In the genomic region with DNA sequence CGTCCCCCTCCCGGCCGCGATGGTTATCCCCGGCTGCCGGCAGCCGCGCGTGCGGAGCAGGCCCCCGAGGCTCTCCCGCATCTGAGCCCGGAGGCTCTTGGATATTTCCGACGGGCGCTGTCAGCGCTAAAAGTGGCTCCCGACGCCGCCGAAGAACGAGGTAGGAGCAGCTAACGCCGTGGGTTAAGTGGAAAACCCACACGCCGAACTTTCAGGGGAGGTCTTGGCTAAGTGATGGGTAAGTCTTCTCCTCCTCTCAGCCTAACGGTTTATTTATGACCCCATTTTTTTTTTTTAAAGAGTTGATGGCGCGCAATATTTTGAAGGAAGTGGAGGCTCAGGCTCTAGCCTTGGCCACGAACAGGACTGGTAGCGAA, we compare ENCODE assay signal across 8 mouse cellular contexts. TPM values are rescaled to one million over a fixed set of nuclear protein-coding genes. Genes with fewer than 3 reads are reported as not detected.
DNase-seq lines count a peak whose midpoint lies in the region; ATAC-seq and TF ChIP-seq lines count a peak whose summit lies in the region.

No protein-coding gene starts in this region.

- H3K27me3 ChIP-seq in lung, embryonic 14.5 days (ENCODE audit: insufficient read depth, low read length) = no peaks in the 10 kb centered on the region
- no peaks in the 10 kb centered on the region for H3K27me3 ChIP-seq in embryonic facial prominence, embryonic 14.5 days (replicated peaks; ENCODE audit: control insufficient read depth, insufficient read depth, low read length)
- no peaks in the 10 kb centered on the region for H3K27me3 ChIP-seq in intestine, embryonic 16.5 days (replicated peaks; ENCODE audit: control insufficient read depth, insufficient read depth, low read length)
- no peaks in the 10 kb centered on the region for H3K27me3 ChIP-seq in neural tube, embryonic 14.5 days (ENCODE audit: control insufficient read depth, insufficient read depth, low read length)

- ATAC-seq in lung, embryonic 14.5 days (ENCODE audit: insufficient read depth) = no peak; the same call in 1 of the 2 replicates
- no peak for ATAC-seq in embryonic facial prominence, embryonic 14.5 days (ENCODE audit: low read depth)
- ATAC-seq in intestine, embryonic 16.5 days = no peak; the same call in 1 of the 2 replicates
- ATAC-seq in neural tube, embryonic 14.5 days (ENCODE audit: low read depth) = no peak

- peak overlapping the region; percentile 24; the same call in 1 of the 2 replicates for H3K27ac ChIP-seq in lung, embryonic 14.5 days (ENCODE audit: low read depth)
- H3K27ac ChIP-seq in embryonic facial prominence, embryonic 14.5 days (replicated peaks; ENCODE audit: low read depth, low read length) = peak overlapping the region; percentile 53; the same call in 1 of the 2 replicates
- H3K27ac ChIP-seq in intestine, embryonic 16.5 days (ENCODE audit: low read length) = peak overlapping the region; percentile 51; the same call in 1 of the 2 replicates
- 0 out of 2 replicates have a peak overlapping the region, but pooled peaks have one; percentile 0 for H3K27ac ChIP-seq in neural tube, embryonic 14.5 days (ENCODE audit: low read depth, low read length)

- WGBS in lung, embryonic 14.5 days = 0% methylated on average over 31 of the region's 31 CpGs
- under 1% methylated on average over 31 of the region's 31 CpGs for WGBS in embryonic facial prominence, embryonic 14.5 days
- WGBS in intestine, embryonic 16.5 days = under 1% methylated on average over 31 of the region's 31 CpGs
- under 1% methylated on average over 31 of the region's 31 CpGs for WGBS in neural tube, embryonic 14.5 days

- peak overlapping the region; percentile 98 for H3K4me2 ChIP-seq in lung, embryonic 14.5 days
- H3K4me2 ChIP-seq in embryonic facial prominence, embryonic 14.5 days (ENCODE audit: low read depth, low read length) = peak overlapping the region; percentile 91
- peak overlapping the region; percentile 98 for H3K4me2 ChIP-seq in intestine, embryonic 16.5 days (ENCODE audit: low read depth, low read length)
- peak overlapping the region; percentile 96 for H3K4me2 ChIP-seq in neural tube, embryonic 14.5 days (ENCODE audit: low read depth, low read length)

- no peak for TF ChIP-seq CTCF in lung, embryonic 14.5 days (IDR thresholded peaks at IDR 0.05; ENCODE audit: low read depth)

- peaks cover 52% of the 10 kb centered on the region for H3K36me3 ChIP-seq in lung, embryonic 14.5 days (ENCODE audit: insufficient read depth)
- H3K36me3 ChIP-seq in embryonic facial prominence, embryonic 14.5 days (ENCODE audit: control insufficient read depth, insufficient read depth, low read length) = peaks cover 39% of the 10 kb centered on the region
- H3K36me3 ChIP-seq in intestine, embryonic 16.5 days (ENCODE audit: control insufficient read depth, insufficient read depth, low read length) = peaks cover 10% of the 10 kb centered on the region; the same call in 1 of the 2 replicates
- no peaks in the 10 kb centered on the region for H3K36me3 ChIP-seq in neural tube, embryonic 14.5 days (ENCODE audit: control insufficient read depth, insufficient read depth, low read length)

- no peaks in the 10 kb centered on the region for H3K9me3 ChIP-seq in lung, embryonic 14.5 days (ENCODE audit: low read depth, low read length)
- H3K9me3 ChIP-seq in embryonic facial prominence, embryonic 14.5 days (ENCODE audit: control insufficient read depth, low read length) = no peaks in the 10 kb centered on the region
- no peaks in the 10 kb centered on the region for H3K9me3 ChIP-seq in intestine, embryonic 16.5 days (ENCODE audit: control insufficient read depth, low read length)
- no peaks in the 10 kb centered on the region for H3K9me3 ChIP-seq in neural tube, embryonic 14.5 days (ENCODE audit: control insufficient read depth, low read length)

- H3K9ac ChIP-seq in lung, embryonic 14.5 days = peak overlapping the region; percentile 82
- H3K9ac ChIP-seq in embryonic facial prominence, embryonic 14.5 days (ENCODE audit: low read depth, low read length) = peak overlapping the region; percentile 89
- H3K9ac ChIP-seq in intestine, embryonic 16.5 days (ENCODE audit: low read depth, low read length) = peak overlapping the region; percentile 87
- peak overlapping the region; percentile 74 for H3K9ac ChIP-seq in neural tube, embryonic 14.5 days (replicated peaks; ENCODE audit: low read depth, low read length)

- DNase-seq in lung, embryonic 14.5 days = no peak
- no peak for DNase-seq in lung, postnatal 4 days
- no peak for DNase-seq in embryonic facial prominence, embryonic 14.5 days (ENCODE audit: low spot score)
- DNase-seq in natural killer cell, adult 2 months (ENCODE audit: low spot score in 2 of 2) = no peak
- DNase-seq in cerebellum, postnatal 36 days = no peak
- no peak for DNase-seq in kidney, postnatal 4 days

- peaks cover 7% of the 10 kb centered on the region; the same call in 1 of the 2 replicates for H3K4me1 ChIP-seq in lung, embryonic 14.5 days (ENCODE audit: insufficient read depth)
- peaks cover 12% of the 10 kb centered on the region for H3K4me1 ChIP-seq in embryonic facial prominence, embryonic 14.5 days (ENCODE audit: control insufficient read depth, insufficient read depth, low read length)
- peaks cover 25% of the 10 kb centered on the region for H3K4me1 ChIP-seq in intestine, embryonic 16.5 days (ENCODE audit: control insufficient read depth, insufficient read depth, low read length)
- peaks cover 23% of the 10 kb centered on the region for H3K4me1 ChIP-seq in neural tube, embryonic 14.5 days (ENCODE audit: control insufficient read depth, insufficient read depth, low read length)

- peak overlapping the region; percentile 93 for H3K4me3 ChIP-seq in lung, embryonic 14.5 days (ENCODE audit: low read depth, low read length)
- H3K4me3 ChIP-seq in embryonic facial prominence, embryonic 14.5 days (ENCODE audit: low read depth, low read length) = peak overlapping the region; percentile 92
- H3K4me3 ChIP-seq in intestine, embryonic 16.5 days (ENCODE audit: low read length) = peak overlapping the region; percentile 89
- H3K4me3 ChIP-seq in neural tube, embryonic 14.5 days (ENCODE audit: low read depth, low read length) = peak overlapping the region; percentile 84

RNA-seq across cellular contexts. Expression of gene Nop9, which starts 0.4 kb away (rescaled TPM):
- 48.7 and 50.6 TPM in 2 replicates for polyA plus RNA-seq in lung, embryonic 14.5 days (2014; fragmentation: Nextera tagmentation; extraction: Ambion mirVana)
- polyA plus RNA-seq in embryonic facial prominence, embryonic 14.5 days (2014; fragmentation: Nextera tagmentation; extraction: Ambion mirVana) = 32.6 and 36.9 TPM in 2 replicates
- polyA plus RNA-seq in intestine, embryonic 16.5 days (2015; fragmentation: Nextera tagmentation; extraction: Ambion mirVana) = 28.3 and 33.6 TPM in 2 replicates
- polyA plus RNA-seq in neural tube, embryonic 14.5 days (2014; fragmentation: Nextera tagmentation; extraction: Ambion mirVana) = 27.4 and 30.1 TPM in 2 replicates

RNA-seq across cellular contexts. Expression of gene Dhrs1, which starts 0.4 kb away (rescaled TPM):
- 76.7 and 79.9 TPM in 2 replicates for polyA plus RNA-seq in lung, embryonic 14.5 days (2014; fragmentation: Nextera tagmentation; extraction: Ambion mirVana)
- polyA plus RNA-seq in embryonic facial prominence, embryonic 14.5 days (2014; fragmentation: Nextera tagmentation; extraction: Ambion mirVana) = 76.5 and 83.8 TPM in 2 replicates
- polyA plus RNA-seq in intestine, embryonic 16.5 days (2015; fragmentation: Nextera tagmentation; extraction: Ambion mirVana) = 151 and 173 TPM in 2 replicates
- polyA plus RNA-seq in neural tube, embryonic 14.5 days (2014; fragmentation: Nextera tagmentation; extraction: Ambion mirVana) = 73.6 and 75.5 TPM in 2 replicates

RNA-seq across cellular contexts. Expression of gene Cideb, which starts 12.4 kb away (rescaled TPM):
- polyA plus RNA-seq in lung, embryonic 14.5 days (2014; fragmentation: Nextera tagmentation; extraction: Ambion mirVana) = 0.36 and 0.38 TPM in 2 replicates
- polyA plus RNA-seq in embryonic facial prominence, embryonic 14.5 days (2014; fragmentation: Nextera tagmentation; extraction: Ambion mirVana) = 0.33 and 0.59 TPM in 2 replicates
- polyA plus RNA-seq in intestine, embryonic 16.5 days (2015; fragmentation: Nextera tagmentation; extraction: Ambion mirVana) = 118 and 152 TPM in 2 replicates
- polyA plus RNA-seq in neural tube, embryonic 14.5 days (2014; fragmentation: Nextera tagmentation; extraction: Ambion mirVana) = not detected in 2 replicates

RNA-seq across cellular contexts. Expression of gene Ltb4r2, which starts 15.4 kb away (rescaled TPM):
- 0.19 and 0.70 TPM in 2 replicates for polyA plus RNA-seq in lung, embryonic 14.5 days (2014; fragmentation: Nextera tagmentation; extraction: Ambion mirVana)
- polyA plus RNA-seq in embryonic facial prominence, embryonic 14.5 days (2014; fragmentation: Nextera tagmentation; extraction: Ambion mirVana) = 0.47 and 0.51 TPM in 2 replicates
- polyA plus RNA-seq in intestine, embryonic 16.5 days (2015; fragmentation: Nextera tagmentation; extraction: Ambion mirVana) = 0.35 and 0.82 TPM in 2 replicates
- polyA plus RNA-seq in neural tube, embryonic 14.5 days (2014; fragmentation: Nextera tagmentation; extraction: Ambion mirVana) = 0.27 and 0.59 TPM in 2 replicates

RNA-seq across cellular contexts. Expression of gene Ltb4r1, which starts 19.9 kb away (rescaled TPM):
- polyA plus RNA-seq in lung, embryonic 14.5 days (2014; fragmentation: Nextera tagmentation; extraction: Ambion mirVana) = 0.31 and 0.64 TPM in 2 replicates
- polyA plus RNA-seq in embryonic facial prominence, embryonic 14.5 days (2014; fragmentation: Nextera tagmentation; extraction: Ambion mirVana) = 0.24 and 0.56 TPM in 2 replicates
- polyA plus RNA-seq in intestine, embryonic 16.5 days (2015; fragmentation: Nextera tagmentation; extraction: Ambion mirVana) = 1.0 and 1.1 TPM in 2 replicates
- polyA plus RNA-seq in neural tube, embryonic 14.5 days (2014; fragmentation: Nextera tagmentation; extraction: Ambion mirVana) = 0.19 and 0.24 TPM in 2 replicates

Comparison
In these comparisons a context has a peak if more than half of its experiments do, and no peak if none do; other contexts are left out.
1. H3K27ac ChIP-seq: peak in every context shown above with its lines; median percentile 53 in embryonic facial prominence, embryonic 14.5 days; 51 in intestine, embryonic 16.5 days; 24 in lung, embryonic 14.5 days; 0 in neural tube, embryonic 14.5 days.
2. RNA of gene Cideb, which starts 12.4 kb away (polyA plus RNA-seq): 118 to 152 TPM in intestine, embryonic 16.5 days; 0.36 to 0.38 TPM in lung, embryonic 14.5 days, 0.33 to 0.59 TPM in embryonic facial prominence, embryonic 14.5 days and not detected in neural tube, embryonic 14.5 days; every median in the first group is over 10 times any median in the second.
3. Peak in every context shown above with its lines, with median percentiles within 50 percentile points of each other: H3K4me2 ChIP-seq, H3K4me3 ChIP-seq and H3K9ac ChIP-seq.